Mouse (Mus musculus): ENCODE measurements around the gene Dscaml1. TPM values are rescaled to one million over a fixed set of nuclear protein-coding genes. Genes with fewer than 3 reads are reported as not detected.
A peak's percentile ranks its signal among the peaks of the same experiment; 100 is the strongest.

The Dscaml1 gene
- polyA plus RNA-seq, 1 experiment from 2014 or later = 7.0 TPM

DNA sequence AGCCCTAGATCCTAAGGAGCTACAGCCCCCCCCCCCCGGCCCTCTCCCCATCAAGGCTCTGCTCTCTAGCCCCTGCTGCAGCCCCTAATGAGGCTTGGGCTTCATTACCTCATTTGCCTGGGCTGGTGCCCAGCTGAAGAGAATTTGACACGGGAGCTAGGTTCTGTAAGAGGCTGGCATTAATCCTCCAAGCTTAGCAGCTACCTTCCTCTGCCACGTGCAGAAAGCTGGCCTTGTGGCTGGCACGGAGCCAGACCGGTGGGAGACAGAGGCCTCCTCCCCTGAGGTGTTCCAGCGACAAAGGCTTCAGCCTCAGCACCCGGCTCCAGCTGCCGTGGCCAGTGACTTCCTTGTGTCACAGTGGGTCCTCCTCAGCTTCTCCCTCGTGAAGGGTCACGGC lies 206.1 kb downstream of the Dscaml1 start:
- peak overlapping the region; percentile 12; the same call in 1 of the 2 replicates for H3K9ac ChIP-seq
- no peaks in the 10 kb centered on the region for H3K27me3 ChIP-seq
- ATAC-seq (ENCODE audit: low FRiP score) = peak; percentile 86
- peak overlapping the region; percentile 94 for H3K27ac ChIP-seq
- H3K36me3 ChIP-seq (replicated peaks) = no peaks in the 10 kb centered on the region
- no peaks in the 10 kb centered on the region for H3K9me3 ChIP-seq
- peaks cover 34% of the 10 kb centered on the region for H3K4me1 ChIP-seq
- 36% methylated on average over 10 of the region's 10 CpGs for WGBS
- H3K4me3 ChIP-seq (replicated peaks) = no peak overlapping the region
- H3K4me2 ChIP-seq = no peak overlapping the region; the same call in 1 of the 2 replicates

DNA sequence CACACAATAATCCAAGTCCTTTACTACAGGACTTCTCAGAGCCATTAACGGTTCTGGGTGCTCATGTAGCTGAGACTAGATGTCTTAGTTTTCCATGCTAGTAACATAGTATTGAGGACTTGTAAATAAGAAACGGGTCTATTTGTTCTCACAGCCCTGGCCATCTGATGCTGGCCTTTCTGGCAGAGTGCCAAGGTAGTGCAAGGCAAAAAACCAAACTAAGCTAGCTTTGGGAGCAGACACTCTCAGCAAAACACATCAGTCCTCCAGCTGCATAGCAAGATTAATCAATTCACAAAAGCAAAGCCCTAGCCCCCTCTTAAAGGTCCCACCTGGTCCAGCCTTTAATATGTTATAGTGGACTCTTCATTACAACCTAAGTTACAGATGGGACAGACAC lies 206.6 kb downstream of the Dscaml1 start:
- H3K4me2 ChIP-seq = no peak overlapping the region; the same call in 1 of the 2 replicates
- WGBS = 30% methylated on average over 2 of the region's 2 CpGs
- peaks cover 35% of the 10 kb centered on the region for H3K4me1 ChIP-seq
- peak overlapping the region; percentile 12; the same call in 1 of the 2 replicates for H3K9ac ChIP-seq
- no peaks in the 10 kb centered on the region for H3K27me3 ChIP-seq
- no peaks in the 10 kb centered on the region for H3K9me3 ChIP-seq
- ATAC-seq (ENCODE audit: low FRiP score) = peak; percentile 27
- H3K4me3 ChIP-seq (replicated peaks) = no peak overlapping the region
- H3K36me3 ChIP-seq (replicated peaks) = no peaks in the 10 kb centered on the region
- peak overlapping the region; percentile 94 for H3K27ac ChIP-seq

- Histone ChIP-seq H3K4me2 (no peak overlapping the region), H3K9me3 (no peaks in the 10 kb centered on the region), H3K36me3 (replicated peaks) (no peaks in the 10 kb centered on the region), H3K9ac (no peak overlapping the region), H3K4me3 (replicated peaks) (no peak overlapping the region), H3K27me3 (no peaks in the 10 kb centered on the region), H3K4me1 (peaks cover 40% of the 10 kb centered on the region), H3K27ac (no peak overlapping the region)
- WGBS = 65% methylated on average over 4 of the region's 4 CpGs
- no peak for ATAC-seq (ENCODE audit: low FRiP score)
These were observed 208.6 kb downstream of the Dscaml1 start for GRCm38 (mm10) chr9:45634978-45635377.

DNA sequence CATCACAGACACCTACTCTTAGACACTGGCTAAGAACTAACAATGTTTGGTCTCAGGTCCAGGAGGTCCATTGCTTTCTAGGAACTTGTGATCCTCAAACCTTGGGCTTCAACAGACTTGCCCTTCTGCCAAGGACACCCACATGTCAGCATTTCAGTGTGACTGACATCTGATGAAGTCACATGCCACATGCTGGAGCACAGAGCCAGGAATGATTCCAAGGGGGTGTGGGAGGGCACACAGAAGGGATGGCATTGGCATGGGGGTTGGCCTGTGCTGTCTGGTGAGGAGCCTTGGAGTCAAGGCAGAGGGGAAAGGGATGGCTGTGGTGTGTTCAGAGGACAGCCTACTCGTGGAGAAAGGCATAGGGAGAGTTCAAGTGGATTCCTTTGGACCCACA lies 210.9 kb downstream of the Dscaml1 start:
- Histone ChIP-seq H3K9ac (no peak overlapping the region), H3K9me3 (no peaks in the 10 kb centered on the region), H3K36me3 (replicated peaks) (no peaks in the 10 kb centered on the region), H3K27ac (0 out of 2 replicates have a peak overlapping the region, but pooled peaks have one; percentile 3), H3K4me2 (no peak overlapping the region), H3K27me3 (no peaks in the 10 kb centered on the region), H3K4me3 (replicated peaks) (no peak overlapping the region), H3K4me1 (peaks cover 34% of the 10 kb centered on the region)
- 60% methylated on average over 1 of the region's 1 CpGs for WGBS
- ATAC-seq (ENCODE audit: low FRiP score) = no peak

DNA sequence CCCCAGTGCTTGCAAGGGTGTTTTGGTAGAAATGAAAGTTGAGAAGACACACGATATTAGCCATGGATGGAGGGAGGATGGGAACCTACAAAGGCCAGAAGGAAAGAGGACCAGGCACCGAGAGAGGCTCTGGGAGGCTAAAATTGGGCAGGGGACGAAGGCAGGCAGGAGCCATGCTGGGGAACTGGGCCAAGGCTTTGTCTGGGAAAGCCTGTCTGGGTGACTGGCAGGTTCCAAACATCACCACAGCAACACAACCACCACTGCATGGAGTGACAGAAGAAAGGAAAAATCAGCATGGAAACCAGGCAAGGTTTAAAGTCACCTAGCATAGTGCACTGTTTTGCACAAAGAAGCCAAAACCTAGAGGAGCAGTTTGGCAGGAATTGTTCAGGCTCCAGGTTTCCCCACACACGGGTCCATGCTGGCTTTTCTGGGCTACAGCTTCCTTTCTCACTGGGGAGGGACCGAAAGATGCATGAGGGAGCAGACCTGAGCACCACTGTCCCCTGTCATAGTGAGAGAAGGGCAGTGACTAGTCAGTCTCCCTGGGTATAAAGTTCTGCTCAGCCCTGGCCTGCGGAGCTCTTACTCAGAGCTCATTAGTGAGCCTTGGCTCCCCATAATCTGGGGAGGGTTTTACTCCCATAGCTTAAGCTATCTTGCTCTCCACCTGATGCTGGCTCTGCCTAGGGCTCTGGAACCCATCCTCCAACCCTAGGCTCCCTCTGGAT lies 211.9 kb downstream of the Dscaml1 start:
- no peaks in the 10 kb centered on the region for H3K27me3 ChIP-seq
- H3K9ac ChIP-seq = no peak overlapping the region
- no peaks in the 10 kb centered on the region for H3K36me3 ChIP-seq (replicated peaks)
- no peaks in the 10 kb centered on the region for H3K9me3 ChIP-seq
- H3K27ac ChIP-seq = no peak overlapping the region
- no peak for ATAC-seq (ENCODE audit: low FRiP score)
- 76% methylated on average over 6 of the region's 6 CpGs for WGBS
- H3K4me3 ChIP-seq (replicated peaks) = no peak overlapping the region
- H3K4me1 ChIP-seq = peaks cover 24% of the 10 kb centered on the region
- no peak overlapping the region for H3K4me2 ChIP-seq

- Histone ChIP-seq H3K9me3 (no peaks in the 10 kb centered on the region; the same call in 1 of the 2 replicates), H3K4me2 (no peak overlapping the region), H3K27ac (no peak overlapping the region), H3K36me3 (replicated peaks) (no peaks in the 10 kb centered on the region), H3K9ac (no peak overlapping the region), H3K4me3 (replicated peaks) (no peak overlapping the region), H3K4me1 (peaks cover 32% of the 10 kb centered on the region), H3K27me3 (no peaks in the 10 kb centered on the region)
- WGBS = 64% methylated on average over 6 of the region's 6 CpGs
- no peak for ATAC-seq (ENCODE audit: low FRiP score)
These were observed 218.5 kb downstream of the Dscaml1 start for GRCm38 (mm10) chr9:45644833-45645388.

DNA sequence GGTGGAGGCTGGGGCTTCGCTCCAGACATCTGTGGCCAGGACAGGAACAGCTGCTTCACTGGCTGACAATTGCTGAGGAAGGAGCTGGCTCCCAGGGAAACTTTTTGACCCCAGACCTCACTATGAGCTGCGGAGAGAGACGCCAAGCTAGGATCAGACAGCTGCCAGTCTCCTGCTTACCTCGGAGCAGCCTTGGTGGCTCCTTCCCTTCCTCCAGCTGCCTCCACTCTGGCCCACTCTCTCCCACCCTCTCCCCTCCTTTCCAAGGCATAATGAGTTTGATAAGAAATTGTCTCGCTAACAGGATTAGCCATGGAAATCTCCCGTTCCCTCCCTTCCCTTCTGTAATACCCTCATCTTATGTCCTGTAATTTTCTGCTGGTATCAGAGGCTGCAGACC lies 219.1 kb downstream of the Dscaml1 start:
- peaks cover 38% of the 10 kb centered on the region for H3K4me1 ChIP-seq
- ATAC-seq (ENCODE audit: low FRiP score) = no peak
- no peak overlapping the region for H3K9ac ChIP-seq
- H3K36me3 ChIP-seq (replicated peaks) = no peaks in the 10 kb centered on the region
- 24% methylated on average over 6 of the region's 6 CpGs for WGBS
- H3K4me2 ChIP-seq = no peak overlapping the region
- H3K27me3 ChIP-seq = no peaks in the 10 kb centered on the region
- 0 out of 2 replicates have a peak overlapping the region, but pooled peaks have one; percentile 6 for H3K27ac ChIP-seq
- no peak overlapping the region for H3K4me3 ChIP-seq (replicated peaks)
- no peaks in the 10 kb centered on the region; the same call in 1 of the 2 replicates for H3K9me3 ChIP-seq

DNA sequence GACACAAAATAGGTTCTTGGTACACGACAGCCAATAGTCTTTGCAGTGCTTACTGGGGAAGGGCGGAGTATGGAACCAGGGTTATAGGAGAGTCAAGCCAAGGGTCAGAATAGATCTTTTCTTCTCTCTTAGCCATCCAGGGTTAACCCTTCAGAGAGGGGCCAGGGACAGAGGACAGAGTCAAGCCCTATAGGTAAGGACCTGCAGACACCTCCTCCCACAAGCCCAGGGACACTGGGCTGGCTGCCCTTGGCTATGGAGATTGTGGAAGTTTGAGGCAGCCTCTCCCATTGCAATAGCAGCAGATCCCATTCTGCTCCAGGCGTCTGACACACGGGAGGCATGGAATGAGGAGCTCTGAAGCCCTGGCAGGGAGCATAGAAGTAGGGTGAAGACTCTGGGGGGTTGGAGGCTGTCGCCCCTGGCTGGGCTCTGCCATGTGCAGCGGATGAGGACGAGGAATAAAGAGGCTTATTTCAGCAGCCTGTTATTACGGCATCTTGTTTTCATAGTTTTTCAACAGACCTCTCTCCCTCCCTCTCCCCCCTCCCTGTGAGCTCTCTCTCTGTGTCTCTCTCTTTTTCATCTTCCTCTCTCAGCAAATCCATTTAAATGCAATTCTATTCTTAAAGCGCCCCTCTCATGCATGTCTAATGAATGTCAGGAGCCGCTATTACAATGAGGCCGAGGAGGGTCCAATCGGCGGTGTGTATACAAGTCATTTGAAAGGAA lies 224.8 kb downstream of the Dscaml1 start:
- H3K9me3 ChIP-seq = no peaks in the 10 kb centered on the region; the same call in 1 of the 2 replicates
- H3K27ac ChIP-seq = peak overlapping the region; percentile 91
- H3K4me3 ChIP-seq (replicated peaks) = no peak overlapping the region
- peak; percentile 88 for ATAC-seq (ENCODE audit: low FRiP score)
- H3K36me3 ChIP-seq (replicated peaks) = no peaks in the 10 kb centered on the region
- WGBS = 15% methylated on average over 13 of the region's 13 CpGs
- H3K4me1 ChIP-seq = peaks cover 47% of the 10 kb centered on the region
- H3K4me2 ChIP-seq = peak overlapping the region; percentile 28
- no peaks in the 10 kb centered on the region for H3K27me3 ChIP-seq
- H3K9ac ChIP-seq = peak overlapping the region; percentile 22; the same call in 1 of the 2 replicates

GRCm38 (mm10) chr9:45651810-45652177 lies 225.4 kb downstream of the Dscaml1 start:
- Histone ChIP-seq H3K4me3 (replicated peaks) (no peak overlapping the region), H3K27me3 (no peaks in the 10 kb centered on the region), H3K27ac (peak overlapping the region; percentile 91), H3K36me3 (replicated peaks) (no peaks in the 10 kb centered on the region), H3K9me3 (no peaks in the 10 kb centered on the region; the same call in 1 of the 2 replicates), H3K4me2 (peak overlapping the region; percentile 28; the same call in 1 of the 2 replicates), H3K9ac (no peak overlapping the region), H3K4me1 (peaks cover 52% of the 10 kb centered on the region)
- peak; percentile 5; the same call in 1 of the 2 replicates for ATAC-seq (ENCODE audit: low FRiP score)
- 15% methylated on average over 3 of the region's 3 CpGs for WGBS

DNA sequence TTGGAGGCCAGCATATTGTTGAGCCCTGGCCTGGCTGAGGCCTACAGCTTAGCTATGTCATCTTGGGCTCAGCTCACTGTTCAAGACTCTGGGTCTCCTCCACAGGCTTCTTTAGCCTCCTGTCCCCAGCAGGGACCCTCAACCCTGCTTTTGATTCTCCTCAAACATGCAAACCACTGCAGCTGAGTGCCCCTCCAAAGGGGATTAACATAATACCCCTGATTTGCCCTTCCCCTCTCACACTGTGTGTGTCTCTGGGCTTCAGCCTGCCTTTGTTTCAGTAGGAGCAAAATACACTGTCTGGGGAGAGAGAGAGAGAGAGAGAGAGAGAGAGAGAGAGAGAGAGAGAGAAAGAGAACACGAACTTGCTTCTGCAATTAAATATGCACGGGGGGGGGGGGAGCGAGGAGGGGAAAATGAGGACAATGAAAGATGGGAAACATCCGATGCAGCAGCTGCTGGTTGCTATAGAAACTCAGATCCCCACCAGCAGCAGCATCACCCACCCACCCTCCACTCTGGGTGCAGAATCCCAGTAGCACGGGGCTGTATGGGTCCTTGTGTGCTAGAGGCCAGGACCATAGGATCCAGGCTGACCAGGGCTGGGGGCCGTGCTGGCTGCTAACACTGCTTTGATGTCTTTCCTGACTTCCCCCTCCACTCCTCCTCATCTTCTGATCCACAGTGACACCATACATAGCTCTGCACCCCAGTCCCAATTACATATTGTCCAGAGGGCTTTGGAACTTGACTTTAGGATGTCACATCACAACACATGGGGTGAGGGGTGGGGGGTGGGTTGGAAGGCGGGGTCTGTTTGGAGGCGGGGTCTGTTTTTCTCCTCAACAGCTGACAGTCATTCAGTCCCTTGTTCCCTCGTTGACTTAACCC lies 231.0 kb downstream of the Dscaml1 start:
- H3K9me3 ChIP-seq = no peaks in the 10 kb centered on the region
- H3K4me1 ChIP-seq = peaks cover 40% of the 10 kb centered on the region
- H3K27ac ChIP-seq = peak overlapping the region; percentile 92
- H3K4me2 ChIP-seq = peak overlapping the region; percentile 10
- H3K27me3 ChIP-seq = no peaks in the 10 kb centered on the region
- whole genome bisulfite sequencing = 2% methylated on average over 8 of the region's 9 CpGs
- H3K36me3 ChIP-seq (replicated peaks) = no peaks in the 10 kb centered on the region
- peak overlapping the region; percentile 2; the same call in 1 of the 2 replicates for H3K9ac ChIP-seq
- peak; percentile 90 for ATAC-seq (ENCODE audit: low FRiP score)
- no peak overlapping the region for H3K4me3 ChIP-seq (replicated peaks)

- no peaks in the 10 kb centered on the region for H3K27me3 ChIP-seq
- H3K4me2 ChIP-seq = no peak overlapping the region
- no peaks in the 10 kb centered on the region for H3K36me3 ChIP-seq (replicated peaks)
- peaks cover 67% of the 10 kb centered on the region for H3K4me1 ChIP-seq
- 75% methylated on average over 3 of the region's 3 CpGs for WGBS
- no peaks in the 10 kb centered on the region for H3K9me3 ChIP-seq
- peak overlapping the region; percentile 53; the same call in 1 of the 2 replicates for H3K27ac ChIP-seq
- H3K9ac ChIP-seq = no peak overlapping the region
- H3K4me3 ChIP-seq (replicated peaks) = no peak overlapping the region
- ATAC-seq (ENCODE audit: low FRiP score) = no peak
These were observed 233.8 kb downstream of the Dscaml1 start for GRCm38 (mm10) chr9:45660191-45660590.
